Mouse (Mus musculus): ENCODE measurements around the gene Pdzrn3.

Gene Pdzrn3

GRCm38 (mm10) chr6:101328514-101328913, 49.2 kb downstream of the Pdzrn3 start:
- in situ Hi-C loops (cut with MseI, MboI): no loop called here

DNA sequence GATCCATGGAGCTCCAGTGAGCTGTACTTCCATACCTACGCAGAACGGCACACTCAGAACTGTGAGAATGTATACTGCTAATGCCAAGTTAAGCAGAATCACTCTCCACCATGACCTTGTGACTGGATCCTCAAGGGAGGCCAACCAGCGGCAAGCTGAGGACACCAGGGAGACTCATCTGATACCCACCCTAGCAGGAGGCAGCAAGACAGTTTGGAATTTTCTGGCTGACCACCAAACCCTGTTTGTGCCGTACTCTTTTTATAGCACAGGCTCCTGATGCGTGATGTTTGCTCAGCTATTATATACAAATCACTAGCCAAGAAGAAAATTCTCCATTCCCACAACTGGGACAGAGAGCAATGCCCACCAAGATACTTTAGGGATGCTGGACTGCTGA, 50.0 kb downstream of the Pdzrn3 start:
- in situ Hi-C loops (cut with MseI, MboI): no loop called here

DNA sequence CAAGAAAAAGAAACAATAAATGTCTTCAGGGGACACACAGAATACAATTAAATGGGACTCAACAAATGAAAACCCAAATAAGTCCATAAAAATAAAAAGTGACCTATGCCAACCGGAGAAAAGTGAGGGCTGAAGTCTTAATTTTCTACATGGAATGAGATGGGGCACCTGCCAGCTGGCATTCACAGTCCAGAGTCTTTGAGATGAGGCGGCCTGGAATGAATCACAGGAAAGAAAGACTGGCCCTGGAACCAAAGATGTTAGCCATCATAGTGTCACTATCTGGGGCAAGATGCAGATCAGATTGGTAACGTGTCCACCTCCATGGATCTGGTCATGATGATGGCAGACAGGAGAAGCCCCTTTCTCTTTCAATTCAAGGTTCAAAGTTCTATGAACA, 50.5 kb downstream of the Pdzrn3 start:
- in situ Hi-C loops (cut with MseI, MboI): no loop called here

DNA sequence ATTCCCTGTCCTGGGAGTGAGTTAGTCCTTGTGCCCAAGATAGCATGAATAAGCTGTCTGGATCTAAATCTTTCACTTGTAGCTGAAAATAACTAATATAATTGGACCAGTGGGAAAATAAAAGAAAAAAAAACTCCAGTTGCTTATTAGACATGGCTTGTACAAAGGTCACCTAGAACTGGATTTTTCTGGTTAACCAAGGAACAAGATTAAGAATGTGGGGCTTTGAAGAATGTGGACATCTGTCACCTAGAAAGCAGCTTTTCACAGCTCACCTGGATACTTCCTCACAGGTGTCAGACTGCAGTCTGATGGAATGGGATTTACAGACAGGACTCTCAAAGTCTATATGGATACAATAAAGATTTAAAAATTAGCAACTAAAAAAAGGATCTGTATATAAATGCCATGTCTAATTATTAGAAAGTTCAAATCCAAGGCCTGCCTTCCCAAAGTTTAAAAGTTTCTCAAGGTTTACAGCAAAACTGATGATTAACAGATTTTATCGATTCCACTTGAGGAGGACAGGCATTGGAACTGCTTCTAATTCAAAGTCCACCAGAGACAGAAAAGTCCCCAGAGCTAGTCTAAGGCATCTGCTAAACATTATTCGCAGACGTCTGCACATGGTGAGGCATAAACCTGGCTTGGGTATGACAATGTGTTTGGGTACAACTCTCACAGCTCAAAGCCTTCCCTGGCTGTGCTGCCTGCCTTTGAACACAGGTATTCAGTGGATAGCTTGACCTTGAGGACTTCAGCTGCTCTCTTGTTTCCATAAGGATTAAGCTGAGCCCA, 51.7 kb downstream of the Pdzrn3 start:
- in situ Hi-C loops (cut with MseI, MboI): no loop called here

DNA sequence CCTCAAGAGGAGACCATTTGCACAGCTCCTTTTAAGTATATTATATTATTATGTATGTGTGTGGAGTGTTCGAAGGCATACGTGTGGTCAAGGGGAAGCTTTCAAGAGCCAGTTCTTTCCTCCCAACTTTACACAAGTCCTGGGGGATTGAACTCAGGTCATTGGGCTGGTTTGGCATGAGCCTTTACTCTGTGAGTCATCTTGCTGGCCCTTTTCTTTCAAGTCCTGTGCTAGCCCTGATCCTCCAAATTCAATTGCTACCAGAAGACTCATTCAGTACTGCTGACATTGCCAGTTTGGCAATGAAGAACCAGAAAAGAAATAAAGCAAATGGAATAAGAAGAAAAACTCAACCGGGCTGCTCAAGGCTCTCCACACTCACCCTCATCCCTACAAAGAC, 55.1 kb downstream of the Pdzrn3 start:
- in situ Hi-C loops (cut with MseI, MboI): no loop called here

DNA sequence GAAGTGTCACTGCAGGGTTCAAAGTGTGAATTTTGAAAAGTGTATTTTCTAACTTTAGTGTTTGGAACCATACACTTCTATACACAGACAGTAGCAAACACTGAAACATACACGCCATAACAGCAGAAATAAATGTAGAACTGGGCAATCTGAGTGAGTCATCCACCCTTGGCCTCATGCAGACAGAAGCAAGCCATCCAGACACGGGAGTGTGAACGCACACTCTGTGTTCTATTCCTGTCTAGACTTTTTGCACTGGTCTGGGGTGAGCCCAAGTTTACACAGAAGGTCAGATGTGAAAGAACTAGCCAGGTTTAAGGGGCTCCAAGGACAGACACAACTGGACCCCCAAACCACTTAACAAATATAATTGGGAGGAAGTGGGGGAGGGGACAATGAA, 57.3 kb downstream of the Pdzrn3 start:
- in situ Hi-C loops (cut with MseI, MboI): no loop called here

GRCm38 (mm10) chr6:101319374-101319967, 58.2 kb downstream of the Pdzrn3 start:
- in situ Hi-C loops (cut with MseI, MboI): no loop called here

DNA sequence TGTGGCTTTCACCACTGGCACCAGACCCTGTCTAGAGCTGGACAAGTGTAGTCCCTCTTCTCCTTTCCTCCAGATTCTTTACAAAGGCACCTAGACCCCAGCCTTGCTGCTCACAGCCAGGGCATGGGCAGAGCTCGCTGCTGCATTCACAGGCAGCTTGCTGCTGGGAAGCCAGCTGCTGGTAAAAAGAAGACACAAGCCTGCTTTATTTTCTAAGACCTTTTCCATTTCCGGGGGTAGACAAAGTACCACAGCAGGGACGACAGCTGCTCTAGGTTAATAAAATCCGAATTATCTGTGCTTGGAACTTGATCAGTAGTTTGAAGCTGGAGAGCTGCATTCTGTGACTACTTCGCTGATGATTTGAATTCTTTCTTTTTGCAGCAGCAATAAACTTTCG, 59.2 kb downstream of the Pdzrn3 start:
- in situ Hi-C loops (cut with MseI, MboI): no loop called here

DNA sequence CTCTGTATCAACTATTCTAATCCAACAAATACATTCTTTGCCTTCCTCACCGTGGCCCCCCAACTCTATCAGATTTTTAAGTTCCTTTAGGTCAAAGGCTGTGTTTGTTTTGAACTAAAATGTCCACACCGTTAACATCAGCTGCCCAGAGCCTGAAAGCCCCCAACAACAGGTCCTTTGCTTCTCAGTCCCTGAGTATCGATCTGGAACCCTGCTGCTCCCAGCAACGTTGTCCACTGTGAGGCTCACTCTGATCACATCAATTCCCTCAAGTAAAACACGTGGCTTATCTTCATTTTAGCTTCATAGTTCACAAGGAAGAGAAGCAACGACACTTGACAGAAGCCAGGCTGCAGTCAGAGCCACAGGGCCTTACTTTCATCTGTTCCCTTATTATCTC, 66.3 kb downstream of the Pdzrn3 start:
- in situ Hi-C loops (cut with MseI, MboI): no loop called here

GRCm38 (mm10) chr6:101310491-101310890, 67.2 kb downstream of the Pdzrn3 start:
- in situ Hi-C loops (cut with MseI, MboI): no loop called here

GRCm38 (mm10) chr6:101307964-101308531, 69.6 kb downstream of the Pdzrn3 start:
- in situ Hi-C loops (cut with MseI, MboI): no loop called here

- in situ Hi-C loops (cut with MseI, MboI): no loop called here
These were observed 70.9 kb downstream of the Pdzrn3 start for GRCm38 (mm10) chr6:101306834-101307233.

GRCm38 (mm10) chr6:101305543-101305942, 72.2 kb downstream of the Pdzrn3 start:
- in situ Hi-C loops (cut with MseI, MboI): no loop called here

GRCm38 (mm10) chr6:101303959-101304738, 73.5 kb downstream of the Pdzrn3 start:
- in situ Hi-C loops (cut with MseI, MboI): no loop called here

GRCm38 (mm10) chr6:101303501-101303900, 74.2 kb downstream of the Pdzrn3 start:
- in situ Hi-C loops (cut with MseI, MboI): no loop called here

GRCm38 (mm10) chr6:101301154-101301553, 76.5 kb downstream of the Pdzrn3 start:
- in situ Hi-C loops (cut with MseI, MboI): no loop called here

- in situ Hi-C loops (cut with MseI, MboI): no loop called here
These were observed 78.3 kb downstream of the Pdzrn3 start for GRCm38 (mm10) chr6:101299434-101299833.

DNA sequence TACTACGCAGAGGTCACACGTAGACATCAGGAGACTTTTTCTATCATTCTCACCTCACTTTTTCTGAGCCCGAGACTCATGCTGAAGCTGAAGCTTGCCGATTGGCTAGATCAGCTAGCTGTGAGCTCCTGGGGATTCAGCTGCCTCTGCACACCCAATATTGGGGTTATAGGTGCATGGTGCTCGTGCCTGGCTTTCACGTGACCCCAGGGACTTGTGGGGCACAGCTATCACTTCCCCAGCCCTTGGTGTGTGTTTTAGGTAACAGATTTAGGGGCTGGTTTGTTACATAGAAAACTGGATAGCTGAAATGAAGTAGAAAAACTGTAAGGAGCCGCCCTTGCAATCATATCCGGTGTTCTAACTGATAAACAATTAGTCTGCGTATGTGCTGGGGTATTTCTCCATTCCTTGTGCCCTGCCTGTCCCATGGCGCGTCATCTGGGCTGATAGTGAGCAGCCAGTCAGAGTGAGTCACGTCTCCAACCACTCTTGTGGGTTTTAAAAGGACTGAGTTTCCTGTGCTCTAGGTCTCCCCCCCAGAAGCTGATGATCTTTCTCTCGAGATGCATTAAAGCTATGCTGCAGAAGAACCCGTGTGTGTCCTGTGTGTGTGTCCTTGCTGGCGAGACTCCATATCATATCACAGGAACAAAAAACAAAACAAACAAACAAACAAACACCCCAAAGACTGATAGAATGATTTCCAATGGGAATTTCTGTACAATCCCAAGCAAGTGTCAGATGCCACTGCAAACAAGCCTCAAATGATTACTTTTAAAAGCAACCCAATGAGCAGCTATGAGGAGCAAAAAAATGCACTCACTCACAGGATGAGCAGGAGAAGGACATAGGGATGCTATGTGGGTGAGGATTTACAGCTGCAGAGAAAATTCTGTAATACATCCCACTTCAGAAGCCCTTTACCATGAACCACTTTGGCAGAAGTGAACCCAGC, 79.9 kb downstream of the Pdzrn3 start:
- in situ Hi-C loops (cut with MseI, MboI): no loop called here

- in situ Hi-C loops (cut with MseI, MboI): no loop called here
These were observed 80.7 kb downstream of the Pdzrn3 start for GRCm38 (mm10) chr6:101296997-101297396.

- in situ Hi-C loops (cut with MseI, MboI): no loop called here
These were observed 81.4 kb downstream of the Pdzrn3 start for GRCm38 (mm10) chr6:101296280-101296679.

GRCm38 (mm10) chr6:101293036-101293572, 84.6 kb downstream of the Pdzrn3 start:
- in situ Hi-C loops (cut with MseI, MboI): no loop called here
